Mouse (Mus musculus) embryonic facial prominence, embryonic 11.5 days (tissue): ENCODE results near the gene Slc24a3. TPM values are rescaled to one million over a fixed set of nuclear protein-coding genes. Genes with fewer than 3 reads are reported as not detected.

Experiments
- ATAC-seq: fragments of 200-750 bp; cut with Nextera tagmentation; replicated peaks from 2 replicates; pipeline ENCODE4 v1.8.0; 2017; ENCODE audit warnings: low read depth; ENCODE audit not compliant: insufficient number of reproducible peaks, low FRiP score, low TSS enrichment
- DNase-seq: peaks from one replicate; pipeline ENCODE4 v3.0.0-alpha.2; 2015; ENCODE audit warnings: low spot score
- H3K27ac ChIP-seq: fragments of 300-500 bp; sonication (generic); replicated peaks from 2 replicates; pipeline ENCODE4 v1.5.1; 2014; ENCODE audit warnings: mild to moderate bottlenecking, low read depth, low read length, control low read depth
- H3K27me3 ChIP-seq: fragments of 300-500 bp; sonication (generic); 2 replicates; pipeline ENCODE4 v1.6.1; 2014; ENCODE audit warnings: mild to moderate bottlenecking, low read length, moderate library complexity, mixed read lengths; ENCODE audit not compliant: control insufficient read depth, insufficient read depth
- H3K36me3 ChIP-seq: fragments of 300-500 bp; sonication (generic); replicated peaks from 2 replicates; pipeline ENCODE4 v1.6.1; 2014; ENCODE audit warnings: low read depth, mild to moderate bottlenecking, low read length, moderate library complexity, mixed read lengths; ENCODE audit not compliant: control insufficient read depth, insufficient read depth
- H3K4me1 ChIP-seq: fragments of 300-500 bp; sonication (generic); 2 replicates; pipeline ENCODE4 v1.6.1; 2014; ENCODE audit warnings: low read length, mixed read lengths; ENCODE audit not compliant: control insufficient read depth, insufficient read depth
- H3K4me2 ChIP-seq: fragments of 300-500 bp; sonication (generic); 2 replicates; pipeline ENCODE4 v1.6.1; 2014; ENCODE audit warnings: low read depth, mild to moderate bottlenecking, control low read depth, low read length, moderate library complexity
- H3K4me3 ChIP-seq: fragments of 300-500 bp; sonication (generic); 2 replicates; pipeline ENCODE4 v1.5.1; 2014; ENCODE audit warnings: low read depth, low read length, control low read depth
- H3K9ac ChIP-seq: fragments of 300-500 bp; sonication (generic); replicated peaks from 2 replicates; pipeline ENCODE4 v1.6.1; 2014; ENCODE audit warnings: mild to moderate bottlenecking, control low read depth, low read length
- H3K9me3 ChIP-seq: fragments of 300-500 bp; sonication (generic); replicated peaks from 2 replicates; pipeline ENCODE4 v1.6.1; 2016; ENCODE audit warnings: mild to moderate bottlenecking, low read length, inconsistent platforms, mixed read lengths; ENCODE audit not compliant: control insufficient read depth
- WGBS: fragments of 180-500 bp; shearing (Covaris S2); extraction: QIAGEN DNeasy Blood & Tissue Kit; methylation state at CpG from one replicate; pipeline ENCODE4 v1.1.7; 2014; 5-methylcytosine and 5-hydroxymethylcytosine counted together
- polyA plus RNA-seq: library from polyadenylated mRNA; unstranded; fragments of >200 nt; fragmentation: Nextera tagmentation; extraction: Ambion mirVana; gene quantifications from 2 replicates; pipeline ENCODE4 v1.2.1, GENCODE M21; 2014

Slc24a3 gene
- polyA plus RNA-seq, 1 experiment from 2014 or later: 0.67 TPM

- no peak overlapping the region for H3K27ac ChIP-seq
- 71% methylated on average over 1 of the region's 1 CpGs for WGBS
- no peak for DNase-seq
- no peak overlapping the region for H3K9ac ChIP-seq
- no peaks in the 10 kb centered on the region for H3K9me3 ChIP-seq
- H3K4me3 ChIP-seq: no peak overlapping the region
- H3K4me2 ChIP-seq: no peak overlapping the region
- no peaks in the 10 kb centered on the region for H3K4me1 ChIP-seq
- ATAC-seq: no peak
- H3K36me3 ChIP-seq: no peaks in the 10 kb centered on the region
- no peaks in the 10 kb centered on the region for H3K27me3 ChIP-seq
Observed at GRCm38 (mm10) chr2:145266723-145267122, 99.2 kb downstream of the Slc24a3 start.

- DNase-seq: no peak
- H3K27me3 ChIP-seq: no peaks in the 10 kb centered on the region
- no peak for ATAC-seq
- no peak overlapping the region for H3K27ac ChIP-seq
- no peak overlapping the region for H3K4me2 ChIP-seq
- no peaks in the 10 kb centered on the region for H3K9me3 ChIP-seq
- no peak overlapping the region for H3K4me3 ChIP-seq
- no peaks in the 10 kb centered on the region for H3K4me1 ChIP-seq
- H3K9ac ChIP-seq: no peak overlapping the region
- no peaks in the 10 kb centered on the region for H3K36me3 ChIP-seq
Observed at GRCm38 (mm10) chr2:145268971-145269370, 101.4 kb downstream of the Slc24a3 start.

GRCm38 (mm10) chr2:145269410-145269809 lies 101.9 kb downstream of the Slc24a3 start:
- DNase-seq (no peak), ATAC-seq (no peak)
- Histone ChIP-seq H3K9ac (no peak overlapping the region), H3K36me3 (no peaks in the 10 kb centered on the region), H3K4me3 (no peak overlapping the region), H3K27me3 (no peaks in the 10 kb centered on the region), H3K27ac (no peak overlapping the region), H3K4me1 (no peaks in the 10 kb centered on the region), H3K4me2 (no peak overlapping the region), H3K9me3 (no peaks in the 10 kb centered on the region)
- WGBS: 79% methylated on average over 4 of the region's 4 CpGs

- no peak overlapping the region for H3K27ac ChIP-seq
- WGBS: 88% methylated on average over 9 of the region's 9 CpGs
- no peaks in the 10 kb centered on the region for H3K36me3 ChIP-seq
- H3K4me1 ChIP-seq: no peaks in the 10 kb centered on the region
- no peaks in the 10 kb centered on the region for H3K9me3 ChIP-seq
- ATAC-seq: no peak
- no peak overlapping the region for H3K4me3 ChIP-seq
- no peak for DNase-seq
- H3K4me2 ChIP-seq: no peak overlapping the region
- H3K27me3 ChIP-seq: no peaks in the 10 kb centered on the region
- no peak overlapping the region for H3K9ac ChIP-seq
Observed at GRCm38 (mm10) chr2:145274016-145274677, 106.6 kb downstream of the Slc24a3 start.

- H3K9me3 ChIP-seq: no peaks in the 10 kb centered on the region
- H3K27me3 ChIP-seq: no peaks in the 10 kb centered on the region
- H3K4me1 ChIP-seq: no peaks in the 10 kb centered on the region
- H3K4me2 ChIP-seq: no peak overlapping the region
- no peak overlapping the region for H3K4me3 ChIP-seq
- no peak for DNase-seq
- ATAC-seq: no peak
- no peak overlapping the region for H3K27ac ChIP-seq
- WGBS: 84% methylated on average over 1 of the region's 1 CpGs
- no peak overlapping the region for H3K9ac ChIP-seq
- no peaks in the 10 kb centered on the region for H3K36me3 ChIP-seq
Observed at GRCm38 (mm10) chr2:145279336-145279735, 111.8 kb downstream of the Slc24a3 start.

GRCm38 (mm10) chr2:145283746-145284145 lies 116.2 kb downstream of the Slc24a3 start:
- H3K4me1 ChIP-seq: no peaks in the 10 kb centered on the region
- WGBS: 42% methylated on average over 2 of the region's 2 CpGs
- H3K27ac ChIP-seq: no peak overlapping the region
- ATAC-seq: no peak
- H3K36me3 ChIP-seq: no peaks in the 10 kb centered on the region
- no peak overlapping the region for H3K9ac ChIP-seq
- no peaks in the 10 kb centered on the region for H3K27me3 ChIP-seq
- no peak for DNase-seq
- no peaks in the 10 kb centered on the region for H3K9me3 ChIP-seq
- H3K4me2 ChIP-seq: no peak overlapping the region
- H3K4me3 ChIP-seq: no peak overlapping the region

GRCm38 (mm10) chr2:145288501-145288900 lies 120.9 kb downstream of the Slc24a3 start:
- H3K9ac ChIP-seq: no peak overlapping the region
- DNase-seq (no peak), ATAC-seq (no peak)
- H3K36me3 ChIP-seq: no peaks in the 10 kb centered on the region
- no peak overlapping the region for H3K4me3 ChIP-seq
- H3K4me1 ChIP-seq: no peaks in the 10 kb centered on the region
- H3K27me3 ChIP-seq: no peaks in the 10 kb centered on the region
- H3K27ac ChIP-seq: no peak overlapping the region
- no peaks in the 10 kb centered on the region for H3K9me3 ChIP-seq
- 26% methylated on average over 1 of the region's 1 CpGs for WGBS
- H3K4me2 ChIP-seq: no peak overlapping the region

- no peak for ATAC-seq
- Histone ChIP-seq H3K4me3 (no peak overlapping the region), H3K27ac (no peak overlapping the region), H3K4me1 (no peaks in the 10 kb centered on the region), H3K4me2 (no peak overlapping the region), H3K36me3 (no peaks in the 10 kb centered on the region), H3K9me3 (no peaks in the 10 kb centered on the region), H3K9ac (no peak overlapping the region), H3K27me3 (no peaks in the 10 kb centered on the region)
- WGBS: 24% methylated on average over 2 of the region's 2 CpGs
- peak; percentile 34 for DNase-seq
Observed at GRCm38 (mm10) chr2:145291473-145291872, 123.9 kb downstream of the Slc24a3 start.
